Mouse (Mus musculus) thymus, postnatal 25 days (tissue): ENCODE measurements around the gene Bsn.
"Not testable (repeated sequence)": the region's sequence is repeated elsewhere in the genome, so short reads cannot be mapped to it uniquely, and the experiment has no call there.

Experiments used
- DNase-seq: peaks from one replicate; pipeline ENCODE4 v3.0.0; 2022

Bsn gene

GRCm38 (mm10) chr9:108196920-108197677 lies 6.9 kb upstream of the Bsn start:
- no peak for DNase-seq

- not testable (repeated sequence) for DNase-seq
Observed at GRCm38 (mm10) chr9:108196222-108196621, 6.0 kb upstream of the Bsn start.

GRCm38 (mm10) chr9:108189488-108189786 lies 747 bp downstream of the Bsn start:
- DNase-seq: no peak

- no peak for DNase-seq
Observed at GRCm38 (mm10) chr9:108189023-108189422, 1.2 kb downstream of the Bsn start.

- no peak for DNase-seq
Observed at GRCm38 (mm10) chr9:108188511-108188910, 1.7 kb downstream of the Bsn start.

- DNase-seq: no peak
Observed at GRCm38 (mm10) chr9:108187616-108188015, 2.6 kb downstream of the Bsn start.

- no peak for DNase-seq
Observed at GRCm38 (mm10) chr9:108185786-108186185, 4.4 kb downstream of the Bsn start.

- no peak for DNase-seq
Observed at GRCm38 (mm10) chr9:108183531-108183994, 6.6 kb downstream of the Bsn start.

GRCm38 (mm10) chr9:108182806-108183506 lies 7.2 kb downstream of the Bsn start:
- peak; percentile 23 for DNase-seq

- DNase-seq: no peak
Observed at GRCm38 (mm10) chr9:108178391-108178790, 11.8 kb downstream of the Bsn start.

- DNase-seq: no peak
Observed at GRCm38 (mm10) chr9:108175116-108175838, 14.9 kb downstream of the Bsn start.

GRCm38 (mm10) chr9:108172777-108173350 lies 17.3 kb downstream of the Bsn start:
- DNase-seq: no peak

- no peak for DNase-seq
Observed at GRCm38 (mm10) chr9:108169751-108170150, 20.4 kb downstream of the Bsn start.

- DNase-seq: no peak
Observed at GRCm38 (mm10) chr9:108165143-108165542, 25.0 kb downstream of the Bsn start.

- DNase-seq: no peak
Observed at GRCm38 (mm10) chr9:108163646-108164284, 26.4 kb downstream of the Bsn start.

GRCm38 (mm10) chr9:108157891-108158290 lies 32.3 kb downstream of the Bsn start:
- no peak for DNase-seq

- DNase-seq: no peak
Observed at GRCm38 (mm10) chr9:108157451-108157850, 32.7 kb downstream of the Bsn start.

- no peak for DNase-seq
Observed at GRCm38 (mm10) chr9:108156786-108157185, 33.4 kb downstream of the Bsn start.

- no peak for DNase-seq
Observed at GRCm38 (mm10) chr9:108154814-108155213, 35.4 kb downstream of the Bsn start.

- no peak for DNase-seq
Observed at GRCm38 (mm10) chr9:108153516-108154448, 36.4 kb downstream of the Bsn start.

- DNase-seq: no peak
Observed at GRCm38 (mm10) chr9:108150486-108150885, 39.7 kb downstream of the Bsn start.

- no peak for DNase-seq
Observed at GRCm38 (mm10) chr9:108149817-108150216, 40.4 kb downstream of the Bsn start.
